Mouse (Mus musculus) heart, postnatal 0 days (tissue): Measurements from ENCODE around the gene Lama5.

Experiments used
- CTCF ChIP-seq: IDR thresholded peaks from 2 replicates; pipeline ENCODE4 v1.5.1; 2016; ENCODE audit warnings: antibody characterized with exemption, control low read depth, low read depth
- EP300 ChIP-seq: IDR thresholded peaks from 2 replicates; pipeline ENCODE4 v1.6.1; 2016; ENCODE audit warnings: antibody characterized with exemption, low read depth

- no peak for TF ChIP-seq CTCF
- TF ChIP-seq EP300, result no peak
Observed at GRCm38 (mm10) chr2:180219145-180219943, 6.3 kb downstream of the Lama5 start.
